Mouse (Mus musculus) lung, adult 18-20 months (tissue): ENCODE data around the gene Glb1.

Experiments used
- DNase-seq, 2 experiments: peaks; one replicate each; pipeline ENCODE4 v3.0.0; 2022; ENCODE audit warnings: mixed read lengths in 2 of 2

Glb1 gene

GRCm38 (mm10) chr9:114395258-114395657, 5.6 kb upstream of the Glb1 start:
- DNase-seq: no peak

- DNase-seq: no peak
Measured at GRCm38 (mm10) chr9:114399680-114400079, 1.2 kb upstream of the Glb1 start.

- no peak for DNase-seq
Measured at GRCm38 (mm10) chr9:114400588-114400948, 308 bp upstream of the Glb1 start.

- DNase-seq: peak; percentile 20 to 25
Measured at GRCm38 (mm10) chr9:114401685-114402080, 807 bp downstream of the Glb1 start.

GRCm38 (mm10) chr9:114407676-114408075, 6.8 kb downstream of the Glb1 start:
- DNase-seq: no peak

- DNase-seq: no peak
Measured at GRCm38 (mm10) chr9:114410313-114410862, 9.5 kb downstream of the Glb1 start.

- no peak for DNase-seq
Measured at GRCm38 (mm10) chr9:114411295-114411694, 10.4 kb downstream of the Glb1 start.

- DNase-seq: no peak
Measured at GRCm38 (mm10) chr9:114412406-114412805, 11.5 kb downstream of the Glb1 start.

- DNase-seq: peak; percentile 22 to 38
Measured at GRCm38 (mm10) chr9:114413866-114414265, 13.0 kb downstream of the Glb1 start.

- DNase-seq: peak; percentile 13 to 26
Measured at GRCm38 (mm10) chr9:114415701-114416100, 14.8 kb downstream of the Glb1 start.

- DNase-seq: no peak
Measured at GRCm38 (mm10) chr9:114416646-114417517, 16.0 kb downstream of the Glb1 start.

GRCm38 (mm10) chr9:114418187-114418586, 17.3 kb downstream of the Glb1 start:
- peak; percentile 27 to 28 for DNase-seq

- no peak for DNase-seq
Measured at GRCm38 (mm10) chr9:114420443-114420842, 19.6 kb downstream of the Glb1 start.

GRCm38 (mm10) chr9:114421045-114421444, 20.2 kb downstream of the Glb1 start:
- no peak for DNase-seq

GRCm38 (mm10) chr9:114421797-114422196, 20.9 kb downstream of the Glb1 start:
- no peak for DNase-seq

- DNase-seq: no peak
Measured at GRCm38 (mm10) chr9:114425576-114425975, 24.7 kb downstream of the Glb1 start.

- peak in 1 of 2 experiments; percentile 33 for DNase-seq
Measured at GRCm38 (mm10) chr9:114426201-114426600, 25.3 kb downstream of the Glb1 start.

GRCm38 (mm10) chr9:114427425-114427824, 26.5 kb downstream of the Glb1 start:
- no peak for DNase-seq

GRCm38 (mm10) chr9:114428103-114428834, 27.4 kb downstream of the Glb1 start:
- DNase-seq: no peak

GRCm38 (mm10) chr9:114435668-114436067, 34.8 kb downstream of the Glb1 start:
- no peak for DNase-seq

- DNase-seq: no peak
Measured at GRCm38 (mm10) chr9:114440548-114440947, 39.7 kb downstream of the Glb1 start.

- no peak for DNase-seq
Measured at GRCm38 (mm10) chr9:114442225-114442624, 41.3 kb downstream of the Glb1 start.

GRCm38 (mm10) chr9:114442893-114443292, 42.0 kb downstream of the Glb1 start:
- no peak for DNase-seq

GRCm38 (mm10) chr9:114443351-114443750, 42.5 kb downstream of the Glb1 start:
- DNase-seq: no peak
